Mouse (Mus musculus) stomach, postnatal 0 days (tissue): ENCODE results near the gene Adcy9.

ENCODE experiments used
- CTCF ChIP-seq: IDR thresholded peaks from 2 replicates; pipeline ENCODE4 v1.5.1; 2016; ENCODE audit warnings: antibody characterized with exemption, low read depth, mild to moderate bottlenecking, moderate library complexity
- EP300 ChIP-seq: optimal IDR thresholded peaks from 2 replicates; pipeline ENCODE3; 2016; ENCODE audit warnings: antibody characterized with exemption

DNA sequence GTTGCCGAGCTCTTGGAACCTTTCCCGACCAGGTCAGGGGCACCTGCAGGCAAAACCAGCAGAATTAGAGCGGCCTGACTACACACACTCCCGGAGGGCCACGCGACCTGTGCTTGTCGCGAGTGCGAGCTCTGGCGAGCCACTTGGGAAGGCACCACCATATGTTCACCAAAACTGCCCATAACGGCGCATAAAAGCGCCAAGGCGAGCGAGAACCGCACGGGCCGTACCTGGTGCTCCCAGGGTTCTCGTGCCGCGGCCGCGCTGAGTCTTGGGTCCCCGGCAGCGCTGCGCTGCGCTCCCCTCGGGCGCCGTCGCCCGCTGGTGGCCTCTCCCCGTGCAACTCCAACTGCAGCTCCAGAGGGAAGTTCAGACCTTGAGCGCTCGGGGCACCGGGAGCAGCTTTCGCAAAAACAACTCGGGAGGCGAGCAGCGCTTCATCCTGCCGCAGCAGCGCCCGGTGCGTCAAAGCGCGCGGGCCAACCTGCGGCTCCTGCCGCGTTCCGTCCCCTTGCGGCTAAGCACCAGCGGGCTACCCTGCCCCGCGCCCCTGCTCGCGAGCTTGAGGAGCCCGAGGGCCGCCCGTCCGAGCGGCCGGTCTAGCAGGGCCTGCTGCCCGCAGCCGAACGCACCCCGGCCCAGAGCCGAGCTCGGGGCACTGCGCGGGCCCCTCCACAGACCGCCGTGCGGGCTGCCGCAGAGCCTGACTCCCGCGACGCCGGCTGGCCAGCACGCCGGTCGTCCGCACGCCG is 576 bp downstream of the Adcy9 start:
- peak; percentile 34; the same call in 1 of the 2 replicates for TF ChIP-seq CTCF
- no peak for TF ChIP-seq EP300
